Mouse (Mus musculus): ENCODE measurements at regions not wholly inside any gene's neighbourhood (a gene's known extent, or its start where the extent isn't known, plus 50 kb on each side); places are given as distances from the start of the nearest gene placed in this dataset.

DNA sequence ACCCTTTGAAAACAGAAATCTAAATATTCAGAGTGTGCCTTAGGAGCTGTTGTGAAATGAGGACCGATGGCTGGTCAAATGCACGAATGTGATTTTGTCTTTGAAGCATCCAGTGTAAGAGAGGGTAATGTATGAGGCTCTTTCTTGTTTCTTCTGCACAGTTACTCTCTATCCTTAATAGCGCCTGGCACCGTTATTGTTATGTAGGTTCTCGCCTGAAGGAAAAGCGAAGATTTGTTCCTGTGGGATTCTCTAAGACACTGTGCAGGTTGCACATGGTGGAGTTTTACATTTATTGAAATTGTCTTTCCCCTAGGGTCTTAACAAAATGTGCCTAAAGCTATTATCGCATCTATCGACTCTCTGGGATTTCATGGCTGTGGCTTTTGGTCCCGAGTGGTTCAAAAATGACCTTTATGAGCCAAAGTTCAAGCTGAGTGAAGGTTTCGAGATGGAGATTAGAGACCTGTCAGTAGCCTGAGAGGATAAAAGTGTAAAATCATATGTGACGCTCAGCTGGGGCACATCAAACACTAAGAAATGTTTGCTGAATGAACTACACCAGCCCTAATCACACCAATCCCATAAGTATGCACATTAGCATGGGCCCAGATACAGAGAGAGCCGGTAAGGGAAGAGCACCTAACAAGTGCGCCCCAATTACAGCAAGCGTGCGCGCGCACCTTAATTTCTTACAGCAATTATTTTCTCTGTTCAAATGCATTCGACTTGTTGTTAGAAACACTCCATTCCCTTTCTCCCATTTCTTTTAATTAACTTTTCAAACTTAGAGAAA is 562.5 kb upstream of the Pitx2 start:
- WGBS, result 81% methylated on average over 18 of the region's 18 CpGs
- no peak for ATAC-seq (replicated peaks; ENCODE audit: low FRiP score, low read depth)
- no peaks in the 10 kb centered on the region for H3K4me1 ChIP-seq (replicated peaks; ENCODE audit: insufficient read depth, low read length)
- H3K4me2 ChIP-seq (ENCODE audit: low read length), result no peak overlapping the region
- H3K27me3 ChIP-seq (ENCODE audit: insufficient read depth, low read length), result no peaks in the 10 kb centered on the region
- no peak for TF ChIP-seq CTCF (IDR thresholded peaks at IDR 0.05; ENCODE audit: low read depth)
- H3K9ac ChIP-seq (ENCODE audit: low read depth, low read length), result no peak overlapping the region
- no peak overlapping the region for H3K27ac ChIP-seq
- H3K9me3 ChIP-seq (replicated peaks; ENCODE audit: low read length), result no peaks in the 10 kb centered on the region
- DNase-seq (ENCODE audit: low spot score), result no peak
- H3K36me3 ChIP-seq (ENCODE audit: insufficient read depth, low read length), result no peaks in the 10 kb centered on the region
- no peak overlapping the region for H3K4me3 ChIP-seq (replicated peaks; ENCODE audit: low read depth, low read length)

DNA sequence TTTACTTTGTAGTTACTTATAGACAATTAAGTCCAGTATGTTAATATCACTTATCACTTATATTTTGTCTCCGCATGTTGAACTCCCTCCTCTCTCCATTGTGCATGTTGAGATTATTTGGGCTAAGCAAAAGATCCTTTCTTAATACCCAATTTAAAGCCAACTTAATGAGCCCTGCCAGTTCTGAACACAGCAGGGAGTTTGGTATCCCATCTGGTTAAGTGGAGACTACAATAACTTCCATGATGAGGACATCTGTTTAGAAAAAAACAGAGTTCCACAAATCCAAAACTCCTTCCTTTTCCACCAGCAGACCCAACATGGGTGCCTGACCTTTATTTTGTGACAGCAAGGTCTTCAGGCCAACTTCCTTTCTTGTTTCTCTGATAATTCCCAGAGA is 572.0 kb upstream of the Pitx2 start:
- Histone ChIP-seq H3K27ac (no peak overlapping the region), H3K27me3 (ENCODE audit: insufficient read depth, low read length) (no peaks in the 10 kb centered on the region), H3K36me3 (ENCODE audit: insufficient read depth, low read length) (no peaks in the 10 kb centered on the region), H3K9me3 (replicated peaks; ENCODE audit: low read length) (no peaks in the 10 kb centered on the region), H3K4me3 (replicated peaks; ENCODE audit: low read depth, low read length) (no peak overlapping the region), H3K4me2 (ENCODE audit: low read length) (no peak overlapping the region), H3K9ac (ENCODE audit: low read depth, low read length) (no peak overlapping the region), H3K4me1 (replicated peaks; ENCODE audit: insufficient read depth, low read length) (no peaks in the 10 kb centered on the region)
- no peak for ATAC-seq (replicated peaks; ENCODE audit: low FRiP score, low read depth)
- TF ChIP-seq CTCF (IDR thresholded peaks at IDR 0.05; ENCODE audit: low read depth), result no peak
- 96% methylated on average over 1 of the region's 1 CpGs for WGBS
- no peak for DNase-seq (ENCODE audit: low spot score)

- H3K36me3 ChIP-seq (ENCODE audit: insufficient read depth, low read length), result no peaks in the 10 kb centered on the region
- TF ChIP-seq CTCF (IDR thresholded peaks at IDR 0.05; ENCODE audit: low read depth), result no peak
- no peaks in the 10 kb centered on the region for H3K4me1 ChIP-seq (replicated peaks; ENCODE audit: insufficient read depth, low read length)
- no peak overlapping the region for H3K4me2 ChIP-seq (ENCODE audit: low read length)
- WGBS, result 84% methylated on average over 6 of the region's 6 CpGs
- no peak for ATAC-seq (replicated peaks; ENCODE audit: low FRiP score, low read depth)
- H3K9me3 ChIP-seq (replicated peaks; ENCODE audit: low read length), result no peaks in the 10 kb centered on the region
- no peak overlapping the region for H3K4me3 ChIP-seq (replicated peaks; ENCODE audit: low read depth, low read length)
- H3K27ac ChIP-seq, result no peak overlapping the region
- no peak overlapping the region for H3K9ac ChIP-seq (ENCODE audit: low read depth, low read length)
- H3K27me3 ChIP-seq (ENCODE audit: insufficient read depth, low read length), result no peaks in the 10 kb centered on the region
- DNase-seq (ENCODE audit: low spot score), result no peak
Measured at GRCm38 (mm10) chr3:128616675-128617074, 583.0 kb upstream of the Pitx2 start.

DNA sequence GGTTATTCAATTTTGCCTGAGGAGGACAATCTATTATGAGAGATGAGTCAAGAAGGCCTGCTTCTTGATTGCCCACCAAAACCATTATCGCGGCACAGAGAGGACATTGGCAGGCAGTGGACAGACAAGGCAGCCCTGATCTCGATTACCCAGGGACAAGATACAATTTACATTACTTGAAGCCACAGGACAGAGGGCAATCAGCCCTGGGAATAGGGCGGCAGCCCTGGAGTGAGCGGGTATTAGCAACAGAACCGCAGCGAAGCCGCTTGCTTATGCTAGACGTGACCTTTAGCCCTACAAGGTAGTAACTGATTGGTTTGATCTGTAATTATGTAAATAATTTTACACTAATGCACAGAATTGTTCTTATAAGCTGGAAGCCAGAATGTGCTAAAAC is 586.0 kb upstream of the Pitx2 start:
- no peak overlapping the region for H3K27ac ChIP-seq
- ATAC-seq (replicated peaks; ENCODE audit: low FRiP score, low read depth) (no peak), DNase-seq (ENCODE audit: low spot score) (no peak)
- no peak for TF ChIP-seq CTCF (IDR thresholded peaks at IDR 0.05; ENCODE audit: low read depth)
- H3K4me3 ChIP-seq (replicated peaks; ENCODE audit: low read depth, low read length), result no peak overlapping the region
- no peaks in the 10 kb centered on the region for H3K36me3 ChIP-seq (ENCODE audit: insufficient read depth, low read length)
- no peaks in the 10 kb centered on the region for H3K27me3 ChIP-seq (ENCODE audit: insufficient read depth, low read length)
- H3K9me3 ChIP-seq (replicated peaks; ENCODE audit: low read length), result no peaks in the 10 kb centered on the region
- H3K4me1 ChIP-seq (replicated peaks; ENCODE audit: insufficient read depth, low read length), result no peaks in the 10 kb centered on the region
- H3K4me2 ChIP-seq (ENCODE audit: low read length), result no peak overlapping the region
- WGBS, result 87% methylated on average over 9 of the region's 9 CpGs
- H3K9ac ChIP-seq (ENCODE audit: low read depth, low read length), result no peak overlapping the region

DNA sequence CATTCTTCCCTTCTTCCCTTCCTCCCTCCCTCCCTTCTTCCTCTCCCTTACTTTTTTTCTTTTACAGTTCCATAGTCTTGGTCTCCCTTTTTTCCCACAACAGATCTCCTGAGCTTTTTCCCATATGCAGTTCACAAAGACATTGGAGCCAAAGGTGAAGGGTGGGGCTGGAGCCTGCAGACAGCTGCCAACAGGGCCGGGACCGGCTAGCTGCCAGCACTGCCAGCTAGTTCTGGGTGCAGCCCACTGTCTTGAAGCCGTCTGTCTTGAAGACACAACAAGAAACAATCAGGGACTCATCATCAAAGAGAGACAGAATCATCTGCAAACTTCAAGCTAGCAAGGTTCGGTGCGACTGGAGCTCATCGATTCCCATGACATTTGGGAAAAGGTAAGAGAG is 588.9 kb upstream of the Pitx2 start:
- WGBS, result 75% methylated on average over 6 of the region's 6 CpGs
- Histone ChIP-seq H3K27me3 (ENCODE audit: insufficient read depth, low read length) (no peaks in the 10 kb centered on the region), H3K27ac (no peak overlapping the region), H3K4me2 (ENCODE audit: low read length) (no peak overlapping the region), H3K9me3 (replicated peaks; ENCODE audit: low read length) (no peaks in the 10 kb centered on the region), H3K9ac (ENCODE audit: low read depth, low read length) (no peak overlapping the region), H3K36me3 (ENCODE audit: insufficient read depth, low read length) (no peaks in the 10 kb centered on the region), H3K4me3 (replicated peaks; ENCODE audit: low read depth, low read length) (no peak overlapping the region), H3K4me1 (replicated peaks; ENCODE audit: insufficient read depth, low read length) (no peaks in the 10 kb centered on the region)
- DNase-seq (ENCODE audit: low spot score) (no peak), ATAC-seq (replicated peaks; ENCODE audit: low FRiP score, low read depth) (no peak)
- TF ChIP-seq CTCF (IDR thresholded peaks at IDR 0.05; ENCODE audit: low read depth), result no peak

- H3K4me2 ChIP-seq (ENCODE audit: low read length), result no peak overlapping the region
- H3K4me1 ChIP-seq (replicated peaks; ENCODE audit: insufficient read depth, low read length), result no peaks in the 10 kb centered on the region
- DNase-seq (ENCODE audit: low spot score), result no peak
- H3K9ac ChIP-seq (ENCODE audit: low read depth, low read length), result no peak overlapping the region
- no peaks in the 10 kb centered on the region for H3K27me3 ChIP-seq (ENCODE audit: insufficient read depth, low read length)
- H3K36me3 ChIP-seq (ENCODE audit: insufficient read depth, low read length), result no peaks in the 10 kb centered on the region
- WGBS, result 74% methylated on average over 3 of the region's 3 CpGs
- no peak overlapping the region for H3K4me3 ChIP-seq (replicated peaks; ENCODE audit: low read depth, low read length)
- ATAC-seq (replicated peaks; ENCODE audit: low FRiP score, low read depth), result no peak
- H3K9me3 ChIP-seq (replicated peaks; ENCODE audit: low read length), result no peaks in the 10 kb centered on the region
- H3K27ac ChIP-seq, result no peak overlapping the region
- TF ChIP-seq CTCF (IDR thresholded peaks at IDR 0.05; ENCODE audit: low read depth), result no peak
Measured at GRCm38 (mm10) chr3:128608694-128609093, 591.0 kb upstream of the Pitx2 start.
